Mouse (Mus musculus) ZHBTc4 (cell line): Measurements from ENCODE around the gene Avpr1b.

Experiments used
- DNase-seq: peaks from one replicate; pipeline ENCODE4 v3.0.0-alpha.2; 2011; ENCODE audit warnings: low read depth, low spot score

The Avpr1b gene

DNA sequence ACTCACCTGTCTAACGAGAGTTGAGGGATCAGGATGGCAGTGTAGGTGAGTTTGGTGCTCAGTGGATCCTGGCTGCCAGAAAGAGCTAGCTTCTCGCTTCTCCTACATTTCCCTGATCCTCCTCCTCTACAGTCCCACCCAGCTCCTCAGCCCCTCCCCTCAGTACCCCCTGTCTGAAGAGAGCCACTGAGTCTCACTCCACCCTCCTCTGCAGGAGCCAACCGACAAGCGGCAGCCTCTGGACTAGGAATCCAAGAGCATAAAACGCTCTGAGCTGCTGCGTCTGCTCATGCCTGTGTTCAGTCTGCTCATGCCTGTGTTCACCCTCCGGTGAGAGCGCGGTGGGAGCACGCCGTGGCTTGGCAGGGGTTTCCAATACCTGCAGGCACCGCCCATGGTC is at the start of gene Avpr1b:
Gene Avpr1b, plus strand, starts transcription at position 335 of the 400 bp plus-strand sequence.
- DNase-seq, result peak; percentile 46

GRCm38 (mm10) chr1:131551956-131552355 is 47.1 kb upstream of the Avpr1b start:
- no peak for DNase-seq

DNA sequence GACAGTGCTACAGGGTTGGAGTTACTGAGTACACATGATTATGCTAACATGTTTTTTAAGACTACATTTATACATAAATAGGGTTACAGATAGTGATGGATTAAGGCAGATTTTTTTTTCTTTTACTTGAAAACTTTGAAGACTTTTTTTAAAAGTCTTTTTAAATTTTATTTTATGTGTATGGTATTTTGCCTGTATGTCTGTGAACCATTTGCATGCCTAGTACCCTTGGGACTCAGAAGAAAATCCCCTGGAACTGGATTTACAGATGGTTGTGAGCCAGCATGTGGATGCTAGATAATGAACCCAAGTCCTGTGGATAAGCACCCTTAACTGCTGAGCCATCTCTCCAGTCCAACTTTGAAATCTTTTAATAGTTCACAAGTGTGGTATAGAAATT is 45.6 kb upstream of the Avpr1b start:
- DNase-seq, result no peak

DNA sequence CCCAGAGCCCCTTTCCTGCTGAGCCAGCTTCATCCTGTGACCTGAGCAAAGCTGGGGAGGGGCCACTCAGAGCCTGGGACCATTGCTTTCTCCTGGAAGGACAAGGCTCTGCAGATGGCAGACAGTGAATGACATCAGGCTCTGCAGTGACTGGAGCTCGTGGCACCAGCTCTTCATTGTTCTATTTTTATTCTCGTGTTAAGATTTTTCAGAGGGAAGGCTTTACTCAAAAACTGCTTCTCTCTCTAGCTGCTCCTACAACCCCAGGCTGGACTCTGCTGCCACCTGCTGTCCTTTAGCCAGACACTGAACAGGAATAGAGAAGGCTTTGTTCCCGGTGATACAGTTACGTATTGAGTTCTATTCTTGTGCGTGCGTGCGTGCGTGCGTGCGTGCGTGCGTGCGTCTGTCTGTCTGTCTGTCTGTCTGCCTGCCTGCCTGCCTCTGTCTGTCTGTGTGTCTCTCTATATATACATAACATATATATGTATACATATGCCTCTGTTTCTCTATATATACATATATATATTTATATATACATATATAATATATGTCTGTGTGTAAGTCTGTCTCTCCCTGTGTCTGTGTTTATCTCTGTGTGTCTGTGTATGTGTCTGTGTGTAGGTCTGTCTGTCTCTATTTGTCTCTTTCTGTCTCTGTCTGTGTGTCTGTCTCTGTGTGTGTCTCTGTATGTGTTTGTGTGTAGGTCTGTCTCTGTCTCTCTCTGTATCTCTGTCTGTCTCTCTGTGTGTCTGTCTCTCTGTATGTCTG is 43.8 kb upstream of the Avpr1b start:
- DNase-seq, result peak; percentile 90

GRCm38 (mm10) chr1:131560500-131560899 is 38.5 kb upstream of the Avpr1b start:
- no peak for DNase-seq

DNA sequence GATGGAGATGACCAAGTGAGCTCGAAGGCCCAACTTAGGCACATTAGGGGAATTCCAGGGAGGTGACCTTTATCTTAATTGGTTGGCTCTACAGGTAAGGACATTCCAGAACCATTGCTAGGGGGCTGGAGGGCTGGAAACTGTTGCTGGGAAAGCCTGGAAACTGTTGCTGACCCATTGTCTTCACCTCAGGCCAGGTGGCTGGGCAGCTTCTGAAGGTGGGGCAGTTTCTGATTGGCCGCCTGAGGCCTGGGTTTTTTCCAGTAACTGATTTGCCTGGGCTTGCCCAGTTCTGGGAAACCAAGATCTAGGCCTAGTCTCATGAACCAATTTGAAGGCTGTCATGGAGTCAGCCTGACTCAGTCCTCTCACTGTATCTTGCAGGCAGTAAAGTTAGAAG is 37.0 kb upstream of the Avpr1b start:
- DNase-seq, result peak; percentile 56

DNA sequence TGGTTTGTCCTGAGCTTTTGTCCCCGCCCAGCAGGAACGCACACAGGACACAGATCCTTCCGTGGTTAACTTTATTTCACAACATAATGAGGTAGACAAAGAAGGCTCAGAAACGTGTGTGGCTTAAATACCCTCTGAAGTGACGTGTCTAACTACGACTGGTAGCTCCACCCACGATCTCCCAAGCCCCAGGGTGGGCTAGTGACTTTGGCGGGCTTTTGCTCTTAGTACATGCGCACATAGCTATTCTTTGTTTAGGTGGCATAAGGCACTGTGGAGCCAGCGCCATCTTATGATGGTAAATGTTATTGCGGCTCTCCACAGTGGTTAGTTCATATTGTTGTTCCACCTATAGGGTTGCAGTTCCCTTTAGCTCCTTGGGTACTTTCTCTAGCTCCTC is 33.0 kb upstream of the Avpr1b start:
- DNase-seq, result peak; percentile 84

- no peak for DNase-seq
Observed at GRCm38 (mm10) chr1:131569721-131570120, 29.3 kb upstream of the Avpr1b start.

DNA sequence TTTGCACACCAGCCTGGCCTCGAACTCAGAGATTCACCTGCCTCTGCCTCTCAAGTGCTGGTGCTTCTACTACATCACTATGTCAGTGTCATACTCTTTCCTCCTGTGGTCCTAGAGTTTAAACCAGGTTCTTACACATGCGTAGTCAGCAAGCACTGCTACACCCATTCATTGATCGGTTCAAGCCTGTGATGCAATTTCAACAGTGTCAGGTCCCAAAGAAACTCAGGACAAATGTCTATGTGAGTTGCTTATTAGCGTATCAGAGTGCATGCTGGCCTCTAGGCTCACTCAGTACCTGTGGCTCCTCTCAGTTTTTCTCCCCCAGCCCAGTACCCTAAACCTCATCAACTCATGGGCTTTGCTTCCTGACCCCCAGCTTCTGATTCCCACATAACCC is 28.6 kb upstream of the Avpr1b start:
- DNase-seq, result no peak

GRCm38 (mm10) chr1:131573721-131574120 is 25.3 kb upstream of the Avpr1b start:
- DNase-seq, result peak; percentile 76

GRCm38 (mm10) chr1:131578943-131579680 is 19.9 kb upstream of the Avpr1b start:
- no peak for DNase-seq

GRCm38 (mm10) chr1:131580389-131580788 is 18.6 kb upstream of the Avpr1b start:
- DNase-seq, result no peak

DNA sequence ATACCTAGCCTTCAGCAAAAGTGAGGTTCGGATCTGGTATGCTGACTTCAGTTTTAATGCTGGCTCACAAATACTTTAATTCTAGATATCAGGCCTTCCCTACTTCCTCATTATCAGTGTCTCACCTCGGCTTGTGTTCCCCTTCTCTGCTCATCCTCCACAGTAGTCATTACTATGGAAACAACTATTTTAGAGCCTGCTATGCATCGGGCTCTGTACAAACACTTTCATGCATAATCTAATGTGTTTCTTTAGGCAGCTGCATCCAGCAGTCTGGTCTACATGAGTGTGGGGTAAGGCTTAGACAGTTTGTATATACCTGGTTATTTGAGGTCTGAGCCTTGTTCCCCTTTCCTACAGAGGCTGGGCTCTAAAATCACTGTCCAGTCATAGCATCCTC is 15.4 kb upstream of the Avpr1b start:
- DNase-seq, result no peak

- DNase-seq, result no peak
Observed at GRCm38 (mm10) chr1:131586836-131587235, 12.2 kb upstream of the Avpr1b start.

GRCm38 (mm10) chr1:131600314-131600713 is 1.3 kb downstream of the Avpr1b start:
- peak; percentile 27 for DNase-seq

DNA sequence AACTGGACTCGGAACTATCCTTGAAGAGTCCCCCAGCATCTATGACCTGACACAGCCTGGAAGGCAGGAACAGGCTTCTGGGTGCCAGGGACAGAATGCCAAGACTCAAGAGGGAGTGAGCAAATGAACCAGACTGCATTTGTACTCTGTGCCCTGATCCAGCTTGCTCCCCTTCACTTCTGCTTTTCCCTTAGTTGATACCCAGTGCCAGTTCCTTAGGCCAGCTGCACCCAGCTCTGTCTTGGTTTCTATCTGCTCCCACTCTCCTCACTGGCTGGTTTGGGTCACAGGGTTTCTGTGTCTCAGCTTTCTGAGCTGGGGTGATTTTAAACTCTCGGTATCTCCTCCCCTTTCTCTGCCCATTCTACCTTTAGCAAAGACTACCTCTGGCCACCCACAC is 7.7 kb downstream of the Avpr1b start:
- DNase-seq, result no peak

- DNase-seq, result no peak
Observed at GRCm38 (mm10) chr1:131612556-131613155, 13.6 kb downstream of the Avpr1b start.

DNA sequence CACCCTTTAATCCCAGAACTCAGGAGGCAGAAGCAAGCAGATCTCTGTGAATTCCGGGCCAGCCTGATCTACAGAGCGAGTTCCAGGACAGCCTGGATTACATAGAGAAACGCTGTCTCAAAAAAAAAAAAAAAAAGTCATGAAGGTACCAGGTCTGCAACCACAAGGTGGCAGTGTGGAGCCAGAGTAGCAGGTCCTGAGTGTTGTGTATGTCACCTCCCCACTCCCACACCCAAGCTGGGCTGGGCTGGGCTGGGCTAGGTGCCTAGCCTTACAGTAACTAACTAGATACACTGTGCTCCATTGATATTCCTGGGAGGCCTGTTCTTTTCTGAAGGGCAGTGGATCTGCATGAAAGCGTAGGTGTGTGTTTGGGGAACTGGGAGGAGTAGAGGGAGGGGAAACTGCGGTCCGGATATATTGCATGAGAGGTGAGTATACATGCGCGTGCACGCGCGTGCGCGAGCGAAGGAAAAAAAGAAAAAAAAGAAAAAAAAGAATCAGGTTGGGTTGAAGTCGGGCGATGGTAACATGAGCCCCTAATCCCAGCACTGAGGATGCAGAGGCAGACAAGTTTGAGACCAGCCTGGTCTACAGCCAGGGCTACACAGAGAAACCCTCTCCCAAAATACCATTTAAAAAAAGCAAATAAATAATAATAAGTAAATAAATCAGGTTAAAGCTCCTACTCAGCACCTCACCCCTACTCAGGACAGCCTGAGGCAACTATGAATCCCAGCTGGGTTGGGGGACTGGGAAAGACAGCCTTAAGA is 14.5 kb downstream of the Avpr1b start:
- peak; percentile 95 for DNase-seq

DNA sequence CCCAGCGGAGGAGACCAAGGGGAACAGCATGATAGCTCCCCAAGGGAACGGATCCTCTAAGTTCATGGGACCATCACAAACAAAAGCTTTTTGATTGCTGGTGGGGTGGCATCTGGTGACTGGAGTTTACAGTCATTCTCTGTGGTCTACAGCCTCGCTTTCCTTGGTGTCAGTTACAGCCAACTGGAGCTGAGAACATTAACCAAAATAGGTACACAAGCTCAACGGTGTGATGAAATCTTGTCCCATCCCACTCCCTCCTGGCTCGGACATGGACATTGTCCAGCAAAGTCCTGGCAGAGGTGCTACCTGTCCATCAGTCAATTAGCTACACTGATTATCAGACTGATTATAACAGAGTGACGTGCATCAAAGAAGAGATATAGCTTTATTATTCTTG is 15.6 kb downstream of the Avpr1b start:
- DNase-seq, result no peak

- no peak for DNase-seq
Observed at GRCm38 (mm10) chr1:131616131-131616530, 17.1 kb downstream of the Avpr1b start.

GRCm38 (mm10) chr1:131616546-131617220 is 17.6 kb downstream of the Avpr1b start:
- no peak for DNase-seq
